Mouse (Mus musculus): ENCODE data around the gene Aebp2. TPM values are rescaled to one million over a fixed set of nuclear protein-coding genes. Genes with fewer than 3 reads are reported as not detected.
A peak's percentile ranks its signal among the peaks of the same experiment; 100 is the strongest.

Gene Aebp2
- polyA plus RNA-seq, 1 experiment from 2014 or later = 10.8 TPM

DNA sequence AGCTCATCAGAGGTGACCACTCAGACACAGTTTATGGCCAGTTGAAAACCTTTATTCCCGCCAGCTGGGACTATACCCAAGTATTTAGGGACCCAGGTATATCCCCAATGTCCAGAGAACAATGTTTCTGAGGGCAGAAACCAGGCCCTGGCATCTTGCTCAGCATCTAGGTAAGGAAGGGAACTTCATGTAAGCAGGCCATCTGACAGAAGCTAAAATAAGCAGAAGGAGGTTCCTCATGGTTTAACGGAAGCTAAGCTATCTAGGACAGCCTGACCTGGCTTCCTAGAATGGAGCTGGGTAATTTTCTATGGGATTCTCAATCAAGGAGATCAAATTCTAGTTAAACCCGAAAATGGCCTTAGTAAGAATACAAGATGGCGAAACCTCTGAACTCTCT, 12.9 kb upstream of the Aebp2 start:
- H3K27me3 ChIP-seq (replicated peaks) = no peaks in the 10 kb centered on the region
- no peaks in the 10 kb centered on the region for H3K36me3 ChIP-seq
- H3K4me3 ChIP-seq = no peak overlapping the region
- WGBS = 82% methylated on average over 4 of the region's 4 CpGs
- no peaks in the 10 kb centered on the region for H3K4me1 ChIP-seq (replicated peaks)
- no peak overlapping the region for H3K27ac ChIP-seq (ENCODE audit: poor library complexity, severe bottlenecking)
- H3K9me3 ChIP-seq (replicated peaks) = no peaks in the 10 kb centered on the region
- no peak for ATAC-seq (ENCODE audit: insufficient number of reproducible peaks, low FRiP score)
- no peak overlapping the region for H3K9ac ChIP-seq
- H3K4me2 ChIP-seq = no peak overlapping the region

DNA sequence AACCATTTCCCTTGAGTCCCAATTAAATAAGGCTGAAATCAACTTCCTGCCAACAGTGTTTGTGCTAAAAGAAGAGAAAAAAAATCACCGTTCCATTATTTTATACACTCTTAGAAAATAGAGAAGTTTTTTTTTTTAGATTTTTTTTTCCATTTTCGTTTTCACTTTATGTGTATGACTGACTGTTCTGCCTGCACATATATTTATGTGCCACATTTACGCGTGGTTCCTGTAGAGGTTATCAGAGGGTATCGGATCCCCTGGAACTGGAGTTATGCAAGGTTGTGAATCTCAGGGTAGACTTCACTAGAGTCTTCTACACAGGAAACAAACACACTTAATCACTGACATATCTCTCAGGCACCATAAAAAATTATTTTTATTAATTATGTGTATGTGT, 12.3 kb upstream of the Aebp2 start:
- no peaks in the 10 kb centered on the region for H3K4me1 ChIP-seq (replicated peaks)
- no peak overlapping the region for H3K4me3 ChIP-seq
- no peaks in the 10 kb centered on the region for H3K36me3 ChIP-seq
- H3K9me3 ChIP-seq (replicated peaks) = no peaks in the 10 kb centered on the region
- H3K27me3 ChIP-seq (replicated peaks) = no peaks in the 10 kb centered on the region
- no peak overlapping the region for H3K9ac ChIP-seq
- H3K27ac ChIP-seq (ENCODE audit: poor library complexity, severe bottlenecking) = no peak overlapping the region
- H3K4me2 ChIP-seq = no peak overlapping the region
- 80% methylated on average over 5 of the region's 5 CpGs for WGBS
- ATAC-seq (ENCODE audit: insufficient number of reproducible peaks, low FRiP score) = no peak

DNA sequence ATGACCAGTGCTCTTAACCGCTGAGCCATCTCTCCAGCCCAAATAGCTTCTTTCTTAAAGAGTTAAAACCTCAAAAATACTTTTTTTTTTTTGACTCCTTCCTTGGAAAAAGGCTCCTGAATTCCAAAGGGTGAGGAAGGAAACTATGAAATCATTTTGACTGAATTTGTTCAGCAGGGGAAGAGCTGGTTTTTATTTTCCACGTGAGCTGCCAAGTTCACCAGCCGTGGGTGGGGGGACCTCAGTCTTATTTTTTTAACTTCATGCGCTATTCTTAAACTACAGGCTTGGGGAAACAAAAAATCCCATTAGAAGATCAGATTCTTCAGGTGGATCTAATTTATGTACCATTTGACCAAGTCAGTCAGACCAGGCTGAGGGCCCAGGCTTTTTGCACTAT, 11.2 kb upstream of the Aebp2 start:
- Histone ChIP-seq H3K27ac (ENCODE audit: poor library complexity, severe bottlenecking) (no peak overlapping the region), H3K4me3 (no peak overlapping the region), H3K4me1 (replicated peaks) (no peaks in the 10 kb centered on the region), H3K36me3 (no peaks in the 10 kb centered on the region), H3K9ac (no peak overlapping the region), H3K9me3 (replicated peaks) (no peaks in the 10 kb centered on the region), H3K27me3 (replicated peaks) (no peaks in the 10 kb centered on the region), H3K4me2 (no peak overlapping the region)
- WGBS = 71% methylated on average over 4 of the region's 4 CpGs
- ATAC-seq (ENCODE audit: insufficient number of reproducible peaks, low FRiP score) = no peak

DNA sequence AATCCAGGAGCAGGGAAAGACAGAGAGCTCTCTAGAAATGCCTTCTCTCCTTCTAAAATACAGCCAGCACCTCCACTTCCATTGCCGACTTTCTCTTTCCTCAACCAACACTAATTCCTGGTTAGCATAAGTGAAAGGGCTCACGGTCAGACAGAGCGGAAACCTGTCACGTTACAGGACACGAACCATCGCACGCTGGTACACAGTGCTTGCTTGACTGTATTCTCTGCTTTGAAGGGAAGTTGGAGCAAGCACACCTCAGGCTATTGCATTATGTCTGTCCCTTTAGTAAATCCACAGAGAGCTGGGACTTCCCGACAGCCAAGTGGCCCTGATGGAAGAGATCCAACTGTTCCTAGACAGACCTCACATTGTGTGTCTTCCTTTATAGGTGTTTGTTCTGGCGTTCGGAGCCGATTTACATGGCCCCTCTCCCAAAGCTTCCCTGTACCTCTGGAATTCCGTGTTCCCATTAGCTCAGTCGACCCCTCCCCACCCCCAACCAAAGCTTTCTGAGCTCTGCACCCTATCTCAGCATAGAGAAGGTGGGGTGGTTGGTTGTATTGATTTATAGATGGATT, 10.5 kb upstream of the Aebp2 start:
- H3K4me2 ChIP-seq = no peak overlapping the region
- no peaks in the 10 kb centered on the region for H3K36me3 ChIP-seq
- H3K9me3 ChIP-seq (replicated peaks) = no peaks in the 10 kb centered on the region
- no peaks in the 10 kb centered on the region for H3K4me1 ChIP-seq (replicated peaks)
- no peak overlapping the region for H3K27ac ChIP-seq (ENCODE audit: poor library complexity, severe bottlenecking)
- no peak overlapping the region for H3K9ac ChIP-seq
- no peak overlapping the region for H3K4me3 ChIP-seq
- H3K27me3 ChIP-seq (replicated peaks) = no peaks in the 10 kb centered on the region
- 78% methylated on average over 13 of the region's 13 CpGs for WGBS
- no peak for ATAC-seq (ENCODE audit: insufficient number of reproducible peaks, low FRiP score)

DNA sequence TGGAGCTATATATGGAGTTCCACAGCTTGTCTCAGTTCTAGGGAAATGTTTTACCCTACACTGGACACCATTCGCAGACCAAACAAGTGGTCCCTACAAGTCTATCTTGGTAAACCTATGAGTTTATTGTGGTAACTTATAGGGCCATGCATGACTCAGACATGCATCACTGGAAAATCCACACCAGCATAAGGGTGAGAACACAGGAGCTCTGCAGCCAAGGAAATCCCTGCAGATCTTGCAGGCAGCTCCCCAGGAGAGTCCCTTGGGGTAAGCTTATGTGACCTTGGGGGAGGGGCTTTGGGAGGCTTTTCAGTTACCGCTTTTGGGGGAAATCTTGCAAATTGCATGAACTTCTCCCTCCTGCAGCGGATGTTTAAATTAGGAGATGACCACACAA, 8.6 kb upstream of the Aebp2 start:
- Histone ChIP-seq H3K27ac (ENCODE audit: poor library complexity, severe bottlenecking) (no peak overlapping the region), H3K36me3 (no peaks in the 10 kb centered on the region), H3K27me3 (replicated peaks) (no peaks in the 10 kb centered on the region), H3K9me3 (replicated peaks) (no peaks in the 10 kb centered on the region), H3K9ac (no peak overlapping the region), H3K4me2 (no peak overlapping the region), H3K4me1 (replicated peaks) (no peaks in the 10 kb centered on the region), H3K4me3 (no peak overlapping the region)
- ATAC-seq (ENCODE audit: insufficient number of reproducible peaks, low FRiP score) = no peak
- 76% methylated on average over 3 of the region's 3 CpGs for WGBS

DNA sequence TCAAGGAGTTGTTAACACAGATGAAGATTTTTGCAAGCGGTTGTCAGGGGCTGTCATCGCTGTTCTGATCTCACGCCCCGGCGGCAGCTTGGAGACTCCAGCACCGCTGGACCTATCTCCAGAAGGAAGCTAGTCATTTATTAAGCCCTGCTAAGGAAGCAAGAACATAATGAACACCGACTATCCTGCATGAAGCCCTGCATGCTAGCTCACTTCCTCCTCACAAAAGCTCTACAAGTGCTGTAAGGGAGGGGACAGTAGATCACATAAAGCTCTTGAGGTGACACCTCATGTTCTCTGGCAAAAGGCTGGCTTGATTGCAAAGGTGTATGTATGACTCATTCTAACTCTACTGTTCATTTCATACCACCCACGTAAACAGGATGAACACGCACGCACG, 7.8 kb upstream of the Aebp2 start:
- Histone ChIP-seq H3K4me1 (replicated peaks) (peaks cover 3% of the 10 kb centered on the region; the same call in 1 of the 2 replicates), H3K27me3 (replicated peaks) (no peaks in the 10 kb centered on the region), H3K27ac (ENCODE audit: poor library complexity, severe bottlenecking) (no peak overlapping the region), H3K36me3 (no peaks in the 10 kb centered on the region), H3K4me2 (no peak overlapping the region), H3K9ac (no peak overlapping the region), H3K9me3 (replicated peaks) (no peaks in the 10 kb centered on the region), H3K4me3 (no peak overlapping the region)
- no peak for ATAC-seq (ENCODE audit: insufficient number of reproducible peaks, low FRiP score)
- WGBS = 66% methylated on average over 11 of the region's 11 CpGs

DNA sequence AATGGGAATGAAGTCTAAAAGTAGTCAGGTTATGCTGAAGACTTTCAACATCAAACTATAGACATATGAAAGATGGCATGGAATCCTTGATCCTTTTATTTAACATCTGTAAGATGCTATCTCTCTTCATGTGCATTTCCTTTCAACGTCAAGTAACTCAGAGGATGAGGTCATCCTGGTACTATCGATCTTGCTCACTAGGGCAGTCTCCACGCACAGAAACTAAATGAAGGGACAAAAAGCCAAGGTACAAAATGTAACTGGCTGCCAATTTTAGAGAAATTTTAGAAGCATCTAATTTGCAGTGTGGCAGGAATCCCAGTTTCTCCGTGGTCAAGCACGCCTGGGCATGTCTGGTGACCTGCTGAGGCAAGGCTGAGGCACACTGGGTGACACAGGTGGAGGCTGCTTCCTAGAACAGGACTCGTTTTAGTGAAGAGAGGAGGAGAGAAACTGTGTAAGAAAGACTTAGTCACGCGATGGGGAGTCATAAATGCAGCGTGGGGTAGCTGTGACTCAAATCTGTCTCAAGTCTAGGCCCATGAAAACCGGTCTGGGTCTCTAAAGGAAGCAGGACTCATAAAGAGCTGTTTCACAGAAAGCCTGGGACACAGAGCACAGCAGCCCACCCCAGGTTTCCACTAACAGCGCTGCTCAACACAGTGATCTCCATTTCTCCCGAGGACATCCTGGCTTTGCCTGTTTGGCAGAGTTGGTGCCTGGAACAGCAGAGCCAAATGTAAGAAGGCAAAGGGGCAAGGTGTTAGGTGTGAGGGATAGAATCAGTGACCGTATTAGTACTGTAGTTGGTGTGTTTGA, 1.7 kb upstream of the Aebp2 start:
- no peak overlapping the region for H3K27ac ChIP-seq (ENCODE audit: poor library complexity, severe bottlenecking)
- 58% methylated on average over 13 of the region's 13 CpGs for WGBS
- ATAC-seq (ENCODE audit: insufficient number of reproducible peaks, low FRiP score) = no peak
- H3K4me3 ChIP-seq = no peak overlapping the region
- H3K4me1 ChIP-seq (replicated peaks) = peaks cover 7% of the 10 kb centered on the region
- H3K9ac ChIP-seq = no peak overlapping the region
- no peaks in the 10 kb centered on the region for H3K27me3 ChIP-seq (replicated peaks)
- no peak overlapping the region for H3K4me2 ChIP-seq
- no peaks in the 10 kb centered on the region for H3K9me3 ChIP-seq (replicated peaks)
- H3K36me3 ChIP-seq = no peaks in the 10 kb centered on the region

DNA sequence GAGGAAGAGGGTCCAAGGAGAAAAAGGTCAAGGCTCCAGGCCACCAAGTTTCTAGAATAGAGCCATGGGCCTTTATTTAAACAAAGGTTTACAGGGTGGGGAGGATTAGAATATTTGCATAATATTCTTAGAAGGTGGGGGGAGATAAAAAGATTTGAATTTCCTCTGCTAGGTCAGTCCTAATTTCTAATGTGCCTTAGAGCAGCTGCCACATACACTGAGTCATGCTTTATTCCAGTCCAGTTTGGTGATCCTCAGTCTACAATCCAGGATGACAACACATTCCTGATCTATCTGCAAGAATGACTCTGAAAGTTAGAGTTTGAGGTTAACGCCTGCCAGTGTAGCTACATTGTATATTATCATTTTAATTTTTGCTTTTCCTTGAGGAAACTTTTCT, 841 bp upstream of the Aebp2 start:
- H3K4me2 ChIP-seq = no peak overlapping the region
- WGBS = 92% methylated on average over 1 of the region's 1 CpGs
- H3K4me1 ChIP-seq (replicated peaks) = peaks cover 15% of the 10 kb centered on the region
- ATAC-seq (ENCODE audit: insufficient number of reproducible peaks, low FRiP score) = no peak
- H3K9ac ChIP-seq = no peak overlapping the region
- H3K27ac ChIP-seq (ENCODE audit: poor library complexity, severe bottlenecking) = no peak overlapping the region
- H3K4me3 ChIP-seq = no peak overlapping the region
- H3K36me3 ChIP-seq = no peaks in the 10 kb centered on the region
- no peaks in the 10 kb centered on the region for H3K9me3 ChIP-seq (replicated peaks)
- H3K27me3 ChIP-seq (replicated peaks) = no peaks in the 10 kb centered on the region

DNA sequence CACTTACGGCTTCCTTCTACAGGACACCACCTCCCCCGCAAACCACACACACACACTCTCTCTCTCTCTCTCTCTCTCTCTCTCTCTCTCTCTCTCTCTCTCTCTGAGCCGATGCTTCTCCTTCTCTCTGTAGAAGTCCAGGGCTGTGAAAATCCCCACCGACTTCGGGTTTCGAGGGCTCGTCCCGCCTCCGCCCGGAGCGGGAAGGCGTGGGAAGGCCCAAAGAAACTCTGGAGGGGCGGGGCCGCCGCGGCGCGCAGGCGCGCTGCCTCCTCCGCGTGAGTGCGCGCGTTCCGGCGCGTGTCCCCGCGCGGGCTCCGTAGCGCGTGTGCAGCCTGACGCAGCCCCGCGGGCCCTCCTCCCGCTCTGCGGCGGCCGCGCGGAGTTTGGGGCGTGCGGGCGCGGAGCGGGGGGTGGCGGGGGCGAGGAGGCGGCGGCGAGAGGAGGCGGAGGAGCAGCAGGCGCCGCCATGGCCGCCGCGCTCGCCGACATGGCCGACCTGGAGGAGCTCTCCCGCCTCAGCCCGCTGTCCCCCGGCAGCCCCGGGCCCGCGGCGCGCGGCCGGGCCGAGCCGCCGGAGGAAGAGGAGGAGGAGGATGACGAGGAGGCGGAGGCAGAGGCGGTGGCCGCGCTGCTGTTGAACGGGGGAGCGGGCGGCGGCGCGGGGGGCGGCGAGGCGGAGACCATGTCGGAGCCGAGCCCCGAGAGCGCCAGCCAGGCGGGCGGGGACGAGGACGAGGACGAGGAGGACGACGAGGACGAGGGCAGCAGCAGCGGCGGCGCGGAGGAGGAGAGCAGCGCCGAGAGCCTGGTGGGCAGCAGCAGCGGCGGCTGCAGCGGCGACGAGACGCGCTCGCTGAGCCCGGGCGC, 998 bp downstream of the Aebp2 start:
- Histone ChIP-seq H3K27me3 (replicated peaks) (no peaks in the 10 kb centered on the region), H3K9me3 (replicated peaks) (no peaks in the 10 kb centered on the region), H3K4me3 (peak overlapping the region; percentile 94), H3K27ac (ENCODE audit: poor library complexity, severe bottlenecking) (peak overlapping the region; percentile 94), H3K4me2 (peak overlapping the region; percentile 74), H3K9ac (peak overlapping the region; percentile 98), H3K36me3 (no peaks in the 10 kb centered on the region), H3K4me1 (replicated peaks) (peaks cover 23% of the 10 kb centered on the region)
- WGBS = under 1% methylated on average over 103 of the region's 117 CpGs
- ATAC-seq (ENCODE audit: insufficient number of reproducible peaks, low FRiP score) = peak; percentile 93

DNA sequence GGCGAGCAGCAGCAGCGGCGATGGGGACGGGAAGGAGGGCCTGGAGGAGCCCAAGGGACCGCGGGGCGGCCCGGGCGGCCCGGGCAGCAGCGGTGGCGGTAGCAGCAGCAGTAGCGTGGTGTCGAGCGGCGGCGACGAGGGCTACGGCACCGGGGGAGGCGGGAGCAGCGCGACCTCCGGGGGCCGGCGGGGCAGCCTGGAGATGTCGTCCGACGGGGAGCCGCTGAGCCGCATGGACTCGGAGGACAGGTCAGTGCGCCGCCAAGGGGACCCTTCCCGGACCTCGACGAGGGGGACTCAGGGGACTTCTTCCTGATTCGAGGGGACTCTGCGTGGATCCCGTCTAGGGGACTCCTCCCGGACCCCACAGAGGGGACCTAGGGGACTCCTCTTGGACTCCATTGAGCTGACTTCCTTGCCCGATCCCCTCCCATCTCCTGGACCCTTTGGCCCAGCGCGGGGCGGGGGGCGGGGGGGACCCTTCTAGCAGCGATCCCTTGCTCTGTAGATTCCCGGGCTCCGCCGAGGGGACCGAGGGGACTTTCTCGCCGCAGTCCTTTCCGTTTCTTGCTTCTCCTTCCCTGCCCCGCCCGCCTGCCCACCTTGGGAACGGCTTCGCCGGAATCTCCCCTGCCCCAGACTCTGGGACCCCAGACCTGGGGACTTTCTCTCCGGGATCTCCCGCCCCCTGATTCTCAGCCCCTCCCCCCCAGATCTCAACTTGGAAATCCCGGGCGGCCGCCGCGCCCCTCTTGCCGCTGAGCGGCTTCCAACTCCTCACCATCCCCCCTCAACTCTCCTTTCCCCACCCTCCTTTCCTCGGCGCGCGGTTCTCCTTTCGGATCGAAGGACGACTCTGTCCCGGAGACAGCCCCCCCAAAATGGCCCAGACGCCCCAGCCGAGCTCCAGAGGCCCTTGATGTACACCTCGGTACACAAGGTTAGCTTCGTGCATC, 1.9 kb downstream of the Aebp2 start:
- peaks cover 23% of the 10 kb centered on the region for H3K4me1 ChIP-seq (replicated peaks)
- WGBS = under 1% methylated on average over 62 of the region's 80 CpGs
- H3K4me2 ChIP-seq = peak overlapping the region; percentile 74
- peak overlapping the region; percentile 98 for H3K9ac ChIP-seq
- no peaks in the 10 kb centered on the region for H3K9me3 ChIP-seq (replicated peaks)
- H3K36me3 ChIP-seq = no peaks in the 10 kb centered on the region
- H3K27me3 ChIP-seq (replicated peaks) = no peaks in the 10 kb centered on the region
- ATAC-seq (ENCODE audit: insufficient number of reproducible peaks, low FRiP score) = peak; percentile 34
- H3K4me3 ChIP-seq = peak overlapping the region; percentile 94
- peak overlapping the region; percentile 94 for H3K27ac ChIP-seq (ENCODE audit: poor library complexity, severe bottlenecking)
